Mouse (Mus musculus) CH12.LX (cell line): ENCODE measurements around the gene 1810049J17Rik. TPM values are rescaled to one million over a fixed set of nuclear protein-coding genes. Genes with fewer than 3 reads are reported as not detected.

ENCODE experiments used
- DNase-seq: peaks from one replicate; pipeline ENCODE4 v3.0.0-alpha.2; 2013; ENCODE audit errors: extremely low read depth
- H3K27ac ChIP-seq: 2 replicates; pipeline ENCODE4 v1.5.1; 2012; ENCODE audit warnings: low read depth, mild to moderate bottlenecking, control low read depth, moderate library complexity; ENCODE audit not compliant: insufficient read depth
- H3K27me3 ChIP-seq: replicated peaks from 2 replicates; pipeline ENCODE3; 2012; ENCODE audit warnings: inconsistent platforms
- H3K36me3 ChIP-seq, 2 experiments: replicated peaks in 1 of 2; 2 replicates each; pipeline versions ENCODE3 to v1.6.1; 2012; ENCODE audit warnings: inconsistent platforms in 1 of 2, low read length in 1 of 2, mild to moderate bottlenecking in 1 of 2, mixed read lengths in 1 of 2, moderate library complexity in 1 of 2; ENCODE audit not compliant: control insufficient read depth in 1 of 2, insufficient read depth in 1 of 2
- H3K4me1 ChIP-seq, 2 experiments: 2 replicates each; pipeline ENCODE4 v1.6.1; 2012; ENCODE audit warnings: inconsistent platforms in 1 of 2, moderate library complexity in 1 of 2; ENCODE audit not compliant: insufficient read depth in 2 of 2, control insufficient read depth in 1 of 2
- H3K4me2 ChIP-seq: 2 replicates; pipeline ENCODE4 v1.6.1; 2012; ENCODE audit warnings: low read depth, mild to moderate bottlenecking, control low read depth; ENCODE audit not compliant: poor library complexity, insufficient read depth, severe bottlenecking
- H3K4me3 ChIP-seq, 3 experiments: fragments of 150-350 bp in 1 of 3; sonication (generic) in 1 of 3; replicated peaks in 1 of 3; 2 replicates each; pipeline versions ENCODE3 to v1.5.1; 2011 to 2012; ENCODE audit warnings: low read depth in 2 of 3, low read length in 2 of 3, mild to moderate bottlenecking in 2 of 3, moderate library complexity in 2 of 3, control low read depth in 1 of 3, improper control_type of control experiment in 1 of 3, inconsistent platforms in 1 of 3, mixed read lengths in 1 of 3; ENCODE audit not compliant: poor library complexity in 1 of 3
- H3K79me2 ChIP-seq: replicated peaks from 2 replicates; pipeline ENCODE4 v1.6.1; 2012; ENCODE audit warnings: mild to moderate bottlenecking, moderate library complexity; ENCODE audit not compliant: control insufficient read depth, poor library complexity, insufficient read depth, severe bottlenecking; ENCODE audit errors: extremely low read depth
- H3K9ac ChIP-seq: 2 replicates; pipeline ENCODE4 v1.6.1; 2012; ENCODE audit warnings: low read depth, mild to moderate bottlenecking, control low read depth, moderate library complexity; ENCODE audit not compliant: insufficient read depth
- H3K9me3 ChIP-seq: replicated peaks from 2 replicates; pipeline ENCODE3; 2012; ENCODE audit warnings: low read length, inconsistent platforms, mixed read lengths
- BHLHE40 ChIP-seq: IDR thresholded peaks from 2 replicates; pipeline ENCODE4 v1.6.1; 2011; ENCODE audit warnings: mild to moderate bottlenecking, low read depth, low read length, improper control_type of control experiment
- CTCF ChIP-seq, 2 experiments: IDR thresholded peaks in 1 of 2; conservative IDR thresholded peaks in 1 of 2; 2 replicates each; pipeline ENCODE4 v1.5.1; 2011 to 2012; ENCODE audit warnings: low read depth in 2 of 2, low read length in 2 of 2, improper control_type of control experiment in 1 of 2, inconsistent platforms in 1 of 2, mild to moderate bottlenecking in 1 of 2, moderate library complexity in 1 of 2
- ELF1 ChIP-seq: IDR thresholded peaks from 2 replicates; pipeline ENCODE4 v1.6.1; 2014; ENCODE audit warnings: low read depth, mild to moderate bottlenecking, inconsistent platforms, low read length, improper control_type of control experiment
- GABPA ChIP-seq: IDR thresholded peaks from 2 replicates; pipeline ENCODE4 v1.6.1; 2012; ENCODE audit warnings: low read depth, low read length, improper control_type of control experiment, inconsistent platforms; ENCODE audit not compliant: insufficient replicate concordance
- KAT2A ChIP-seq: IDR thresholded peaks from 2 replicates; pipeline ENCODE4 v1.6.1; 2012; ENCODE audit warnings: low read length, improper control_type of control experiment, inconsistent platforms; ENCODE audit not compliant: insufficient replicate concordance
- MAFK ChIP-seq: IDR thresholded peaks from 2 replicates; pipeline ENCODE4 v1.6.1; 2011; ENCODE audit warnings: low read length, improper control_type of control experiment; ENCODE audit not compliant: insufficient replicate concordance
- MAZ ChIP-seq: IDR thresholded peaks from 2 replicates; pipeline ENCODE4 v1.6.1; 2012; ENCODE audit warnings: low read depth, mild to moderate bottlenecking, inconsistent platforms, low read length, improper control_type of control experiment, moderate library complexity
- PAX5 ChIP-seq: IDR thresholded peaks from 2 replicates; pipeline ENCODE4 v1.6.1; 2012; ENCODE audit warnings: low read length, inconsistent platforms, mixed read lengths
- RAD21 ChIP-seq: IDR thresholded peaks from 2 replicates; pipeline ENCODE4 v1.6.1; 2011; ENCODE audit warnings: low read depth, mild to moderate bottlenecking, low read length, improper control_type of control experiment, moderate library complexity
- SMC3 ChIP-seq: IDR thresholded peaks from 2 replicates; pipeline ENCODE4 v1.6.1; 2011; ENCODE audit warnings: low read depth, low read length, improper control_type of control experiment
- USF1 ChIP-seq: IDR thresholded peaks from 2 replicates; pipeline ENCODE4 v1.6.1; 2014; ENCODE audit warnings: low read depth, mild to moderate bottlenecking, inconsistent platforms, low read length, improper control_type of control experiment
- ZC3H11A ChIP-seq: IDR thresholded peaks from 2 replicates; pipeline ENCODE4 v1.6.1; 2012; ENCODE audit warnings: low read depth, mild to moderate bottlenecking, inconsistent platforms, low read length, improper control_type of control experiment
- ZMIZ1 ChIP-seq: IDR thresholded peaks from 2 replicates; pipeline ENCODE4 v1.6.1; 2012; ENCODE audit warnings: low read depth, mild to moderate bottlenecking, inconsistent platforms, low read length, improper control_type of control experiment
- dilution Hi-C: fragments of 300-500 bp; cut with MboI; formaldehyde crosslinking; loops from 2 replicates; pipeline ENCODE4 v1.14.3; 2020; ENCODE audit warnings: low sequenced_read_pairs; ENCODE audit not compliant: extremely low pct_unique_long_range_greater_than_20kb, extremely low pct_ligation_motif_present
- in situ Hi-C: fragments of 300-500 bp; cut with MboI; formaldehyde crosslinking; loops from 3 replicates; pipeline ENCODE4 v1.14.3; 2019; ENCODE audit warnings: low sequenced_read_pairs, low pct_ligation_motif_present, low pct_unique_long_range_greater_than_20kb, mixed read lengths
- polyA plus RNA-seq: library from polyadenylated mRNA; unstranded; fragments of >175 nt; gene quantifications from 2 replicates; pipeline ENCODE4 v1.2.1, GENCODE M21; 2012; ENCODE audit warnings: low read depth; ENCODE audit not compliant: insufficient read length
- total RNA-seq, 2 experiments: library from RNA; depleted of rRNA; stranded (reverse); fragments of 300-350 nt in 1 of 2; fragments of >200 nt in 1 of 2; gene quantifications; 2 replicates each; pipeline ENCODE4 v1.2.3; 2012 to 2014

The 1810049J17Rik gene
- 17.6 and 21.5 TPM in 2 replicates for total RNA-seq (2012; rRNA removed)
- total RNA-seq (2014; rRNA removed): not detected in 2 replicates
- 0.74 TPM in 1 of 2 replicates, not detected in the other for polyA plus RNA-seq

GRCm38 (mm10) chr15:12321788-12322621, at the start of gene 1810049J17Rik:
Gene 1810049J17Rik, minus strand, starts transcription at chr15:12321899.
- Histone ChIP-seq H3K27me3 (peaks cover 21% of the 10 kb centered on the region), H3K4me2 (peak within 1 kb of the TSS; percentile 98), H3K4me1 (peaks cover 6 to 35% of the 10 kb centered on the region in 2 experiments; a peak in 3 of 4 replicates), H3K27ac (peak within 1 kb of the TSS; percentile 69), H3K36me3 (peaks cover 4 to 22% of the 10 kb centered on the region in 2 experiments), H3K9me3 (no peaks in the 10 kb centered on the region), H3K79me2 (peaks cover 50% of the 10 kb centered on the region), H3K4me3 (peak within 1 kb of the TSS; percentile 75 to 100 (median 96))
- in situ Hi-C loops (no loop called here), dilution Hi-C loops (no loop called here)
- DNase-seq: peak; percentile 52
- TF ChIP-seq MAZ (no peak), KAT2A (0 out of 2 replicates have a peak, but pooled peaks have one; percentile 10)
- TF ChIP-seq, all 38 proteins: peak for 1
- H3K9ac ChIP-seq: peak within 1 kb of the TSS; percentile 97

DNA sequence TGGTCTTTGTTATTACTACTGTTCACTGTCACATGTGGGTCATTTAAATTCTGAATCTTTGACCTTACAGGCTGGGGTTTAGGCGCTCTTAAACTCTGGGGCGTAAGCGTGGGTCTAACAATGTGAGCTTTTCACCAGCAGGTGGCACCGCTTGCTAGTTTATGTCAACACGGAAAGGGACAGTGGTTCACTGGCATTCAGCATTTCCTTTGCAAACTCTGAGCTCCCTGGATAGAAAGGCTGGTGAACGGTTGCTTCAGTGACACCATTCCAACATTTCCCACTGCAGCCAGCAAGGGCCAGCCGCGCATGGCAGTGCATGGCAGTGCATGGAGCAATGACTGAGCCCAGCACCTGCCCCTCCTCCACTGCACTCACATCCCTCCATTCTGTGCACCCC, 49.5 kb upstream of the 1810049J17Rik start:
- in situ Hi-C loops: loop anchor here (5.0 kb wide), 2 partner anchors 206 to 426 kb away; no protein-coding TSS in a partner anchor
- dilution Hi-C loops: no loop called here
- no peak for TF ChIP-seq MAFK
- TF ChIP-seq ELF1: no peak; the same call in 1 of the 2 replicates
- TF ChIP-seq ZC3H11A: peak; percentile 77
- peak; percentile 85 to 95 for TF ChIP-seq CTCF (conservative IDR thresholded peaks at IDR 0.05 in 1 of 2, IDR thresholded peaks at IDR 0.05 in 1 of 2; ENCODE audit: low read depth in 2 of 2, low read length in 2 of 2)
- peak; percentile 97 for TF ChIP-seq SMC3
- no peak for TF ChIP-seq BHLHE40
- no peak for TF ChIP-seq PAX5
- peak; percentile 98 for TF ChIP-seq RAD21
- no peak for TF ChIP-seq USF1
- no peak for TF ChIP-seq GABPA
- TF ChIP-seq ZMIZ1: no peak
- TF ChIP-seq, all 38 proteins: peak for 4
- no peak overlapping the region for H3K4me2 ChIP-seq
- DNase-seq: peak; percentile 86
- H3K4me1 ChIP-seq: peaks cover 7 to 19% of the 10 kb centered on the region in 2 experiments
- no peak overlapping the region for H3K27ac ChIP-seq
- H3K36me3 ChIP-seq: no peaks in the 10 kb centered on the region
- no peaks in the 10 kb centered on the region for H3K79me2 ChIP-seq
- H3K4me3 ChIP-seq: no peak overlapping the region
- H3K27me3 ChIP-seq: no peaks in the 10 kb centered on the region
- H3K9ac ChIP-seq: no peak overlapping the region
- no peaks in the 10 kb centered on the region for H3K9me3 ChIP-seq
